Mouse (Mus musculus) adipocyte (in vitro differentiated cells): ENCODE results near the gene Slc38a3.
A peak's percentile ranks its signal among the peaks of the same experiment; 100 is the strongest.

Experiments
- DNase-seq: peaks from one replicate; pipeline ENCODE4 v3.0.0-alpha.2; 2016; ENCODE audit warnings: low spot score

The Slc38a3 gene

GRCm38 (mm10) chr9:107618098-107618497 is 51.2 kb downstream of the Slc38a3 start:
- no peak for DNase-seq

- DNase-seq: no peak
These were observed 51.9 kb downstream of the Slc38a3 start for GRCm38 (mm10) chr9:107617461-107617860.

DNA sequence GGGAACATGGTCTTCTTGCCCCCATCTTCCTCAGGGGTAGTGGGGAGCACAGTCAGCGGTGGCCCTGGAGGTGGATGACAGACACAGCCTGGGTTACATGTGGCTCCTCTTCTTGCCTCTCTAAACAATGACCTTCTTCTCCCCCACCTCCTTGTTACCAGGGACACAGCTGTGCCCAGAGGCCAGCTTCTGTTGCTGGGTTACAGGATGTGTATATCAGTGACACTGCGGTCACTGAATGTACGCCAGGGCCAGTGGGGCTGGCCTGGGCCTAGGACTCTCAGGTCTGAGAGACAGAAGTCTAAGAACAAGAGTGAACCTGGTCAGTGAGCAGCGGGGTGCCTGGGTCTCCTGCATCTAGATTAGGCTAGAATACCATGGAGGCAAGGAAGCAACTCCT is 54.3 kb downstream of the Slc38a3 start:
- no peak for DNase-seq

DNA sequence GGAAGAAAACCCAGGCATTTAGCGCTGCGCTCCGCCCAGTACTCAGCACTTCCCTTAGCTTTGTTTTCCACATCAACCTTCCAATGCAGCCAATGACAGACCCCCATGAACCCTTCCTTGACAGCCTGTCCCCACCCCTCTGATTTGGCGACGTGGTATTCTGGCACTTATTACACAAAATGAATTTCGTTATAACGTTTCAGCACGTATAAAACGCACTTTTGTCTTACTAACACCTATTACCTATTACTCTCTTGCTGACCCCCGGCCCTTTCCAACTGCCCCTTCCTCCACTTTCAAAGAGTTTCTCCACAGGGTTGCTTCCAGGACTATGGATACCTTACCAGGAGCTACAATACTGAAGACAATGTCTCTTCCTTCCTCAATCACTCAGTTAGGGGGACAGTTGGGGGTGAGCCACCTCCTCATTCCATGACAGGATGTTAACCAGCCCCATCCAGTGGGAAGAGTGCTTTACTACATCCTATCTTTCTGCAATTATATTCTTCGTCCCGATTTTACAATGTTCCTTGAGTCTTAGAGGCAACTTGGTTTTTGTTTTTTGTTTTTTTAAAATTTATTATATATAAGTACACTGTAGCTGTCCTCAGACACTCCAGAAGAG is 56.3 kb downstream of the Slc38a3 start:
- no peak for DNase-seq

- DNase-seq: peak; percentile 94
These were observed 57.0 kb downstream of the Slc38a3 start for GRCm38 (mm10) chr9:107612191-107612944.

GRCm38 (mm10) chr9:107611456-107612190 is 57.7 kb downstream of the Slc38a3 start:
- DNase-seq: no peak

DNA sequence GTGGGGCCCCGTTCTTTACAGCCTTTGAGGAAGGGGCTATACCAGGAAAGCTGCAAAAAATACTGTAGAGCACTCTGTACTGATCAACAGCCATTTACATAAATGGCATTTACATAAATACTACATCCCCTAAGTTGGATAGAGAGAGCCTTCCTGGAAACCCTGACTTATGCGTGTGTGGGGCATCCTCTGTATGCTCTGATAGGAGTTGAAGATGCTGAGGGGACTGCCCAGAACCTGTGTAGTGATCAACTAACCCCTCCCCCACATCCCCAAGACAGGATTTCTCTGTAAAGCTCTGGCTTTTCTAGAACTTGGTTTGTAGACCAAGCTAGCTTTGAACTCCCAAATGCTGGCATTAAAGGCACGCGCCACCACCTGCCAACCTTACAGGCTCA is 59.9 kb downstream of the Slc38a3 start:
- DNase-seq: no peak

- DNase-seq: no peak
These were observed 60.4 kb downstream of the Slc38a3 start, which contains the start of gene Sema3b for GRCm38 (mm10) chr9:107608741-107609432. TSS of gene Sema3b (minus strand) at chr9:107609229.

DNA sequence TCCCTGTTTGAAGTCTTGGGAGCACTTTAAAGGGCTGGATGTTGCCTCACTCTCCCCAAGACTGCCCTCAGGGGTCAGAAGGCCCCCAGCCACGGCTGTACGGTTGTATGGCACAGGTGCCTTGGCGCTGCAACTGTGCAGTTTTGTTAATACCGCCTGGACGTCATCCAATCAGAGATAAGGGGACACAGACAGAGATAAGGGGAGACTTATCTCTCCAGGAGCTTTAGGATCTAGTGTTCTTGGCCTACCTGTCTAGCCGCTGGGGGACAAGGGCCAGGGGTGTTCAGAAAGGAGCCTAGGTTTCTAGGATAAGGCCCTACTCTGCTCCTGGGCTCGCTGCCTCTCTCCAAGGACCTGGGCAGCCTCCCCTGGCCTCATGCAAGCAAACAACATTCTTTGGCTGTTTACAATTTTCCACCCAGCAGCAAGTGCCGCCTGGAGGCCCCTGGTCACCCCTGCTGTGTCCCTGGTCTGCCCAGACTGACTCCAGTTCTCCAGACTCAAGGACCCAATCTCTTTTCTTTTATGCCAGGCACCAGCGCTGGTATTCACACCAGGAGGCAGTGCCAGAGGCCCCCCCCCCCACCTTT is 61.6 kb downstream of the Slc38a3 start:
- DNase-seq: no peak

DNA sequence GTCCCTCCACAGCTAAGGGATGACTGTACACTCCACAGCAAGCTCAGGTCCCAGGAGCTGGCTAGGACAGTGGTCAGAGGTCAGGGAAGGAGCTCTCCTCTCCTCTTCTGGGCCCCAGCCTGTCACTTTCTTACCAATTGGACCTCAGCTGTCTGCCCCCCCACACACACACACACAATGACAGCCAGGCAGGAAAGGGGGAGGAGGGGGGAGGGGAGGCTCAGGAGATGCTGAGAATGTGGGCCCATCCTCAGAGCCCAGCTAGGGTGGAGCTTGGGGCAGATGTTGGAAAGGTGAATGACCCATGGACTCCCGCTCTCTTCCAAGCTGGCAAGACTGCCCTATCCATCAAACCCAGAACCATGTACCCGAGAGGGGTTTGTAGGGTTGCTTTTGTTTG is 62.3 kb downstream of the Slc38a3 start:
- DNase-seq: no peak

GRCm38 (mm10) chr9:107606591-107606990 is 62.7 kb downstream of the Slc38a3 start:
- DNase-seq: no peak

GRCm38 (mm10) chr9:107605041-107605661 is 64.2 kb downstream of the Slc38a3 start:
- DNase-seq: no peak

DNA sequence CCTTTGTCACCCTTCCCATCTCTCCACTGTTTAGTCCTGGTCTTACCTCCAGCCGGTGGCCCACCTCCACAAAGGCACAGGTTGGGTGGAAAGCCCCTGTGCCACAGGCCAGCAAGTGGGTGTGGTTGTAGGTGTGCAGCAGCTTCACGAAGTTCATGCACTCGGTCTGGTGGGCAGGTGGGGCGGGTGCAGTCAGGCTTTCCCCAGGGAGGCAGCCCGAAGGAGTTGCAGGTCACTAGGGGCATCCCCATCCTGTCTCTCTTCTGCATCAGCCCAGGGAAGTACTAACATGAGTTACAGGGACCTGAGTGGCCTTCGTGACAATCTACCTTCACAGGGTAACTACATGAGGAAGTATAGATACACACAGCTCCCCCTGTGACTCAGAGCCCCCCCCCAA is 66.1 kb downstream of the Slc38a3 start:
- DNase-seq: no peak

DNA sequence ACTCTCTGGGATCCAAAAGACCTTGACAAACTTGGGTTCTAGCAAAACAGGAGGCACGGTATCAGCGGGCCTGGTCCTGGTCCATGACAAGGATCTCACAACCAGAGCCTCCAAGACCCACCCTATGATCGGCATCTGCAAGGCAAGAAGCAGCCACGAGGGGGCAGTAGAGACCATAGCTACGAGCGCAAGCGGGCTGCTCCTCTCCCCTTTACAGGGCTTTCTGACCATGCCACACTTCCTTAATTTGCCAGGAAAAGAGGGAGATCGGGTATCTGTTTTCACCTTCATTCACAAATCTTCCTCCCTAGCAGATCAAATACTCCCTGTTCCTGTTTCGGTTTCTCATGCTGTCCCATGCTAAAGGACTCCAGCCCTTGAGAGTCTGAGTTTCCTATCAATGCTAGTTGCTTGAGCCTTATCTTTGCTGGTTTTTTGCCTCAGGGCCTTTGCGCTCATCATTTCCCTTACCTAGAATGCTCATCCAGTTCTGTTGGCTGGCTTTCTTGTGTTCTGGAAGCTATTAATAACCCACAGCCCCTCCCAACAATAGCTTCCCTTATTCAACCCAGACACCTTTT is 67.2 kb downstream of the Slc38a3 start:
- peak; percentile 87 for DNase-seq

DNA sequence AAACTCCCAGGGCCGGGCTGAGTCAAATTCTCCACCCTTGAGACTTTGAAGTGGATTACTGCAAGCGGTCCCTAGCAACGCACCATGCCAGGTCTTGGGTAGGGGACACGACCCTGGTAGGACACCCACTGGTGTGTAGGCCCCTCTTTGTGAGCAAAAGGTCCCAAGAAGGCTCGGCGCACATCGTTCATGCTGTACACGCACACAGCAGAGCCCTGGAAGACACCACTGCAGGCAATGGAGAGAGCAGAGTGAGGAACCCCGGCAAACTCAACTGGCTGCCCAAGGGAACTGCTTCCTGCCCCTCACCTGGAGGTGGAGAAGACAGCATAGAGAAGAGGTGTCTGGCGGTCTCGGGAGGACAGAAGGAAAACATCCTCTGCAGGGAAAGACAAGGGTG is 68.1 kb downstream of the Slc38a3 start:
- DNase-seq: no peak

GRCm38 (mm10) chr9:107600745-107601144 is 68.6 kb downstream of the Slc38a3 start:
- DNase-seq: no peak
